Mouse (Mus musculus): ENCODE results near the gene Creb3l4. TPM values are rescaled to one million over a fixed set of nuclear protein-coding genes. Genes with fewer than 3 reads are reported as not detected.
A peak's percentile ranks its signal among the peaks of the same experiment; 100 is the strongest.
"Not testable (repeated sequence)": the region's sequence is repeated elsewhere in the genome, so short reads cannot be mapped to it uniquely, and the experiment has no call there.

The Creb3l4 gene
- not detected for total RNA-seq (2021)
- long read RNA-seq, experiment 1, result 0 reads
- long read RNA-seq, experiment 2, result 0 reads

DNA sequence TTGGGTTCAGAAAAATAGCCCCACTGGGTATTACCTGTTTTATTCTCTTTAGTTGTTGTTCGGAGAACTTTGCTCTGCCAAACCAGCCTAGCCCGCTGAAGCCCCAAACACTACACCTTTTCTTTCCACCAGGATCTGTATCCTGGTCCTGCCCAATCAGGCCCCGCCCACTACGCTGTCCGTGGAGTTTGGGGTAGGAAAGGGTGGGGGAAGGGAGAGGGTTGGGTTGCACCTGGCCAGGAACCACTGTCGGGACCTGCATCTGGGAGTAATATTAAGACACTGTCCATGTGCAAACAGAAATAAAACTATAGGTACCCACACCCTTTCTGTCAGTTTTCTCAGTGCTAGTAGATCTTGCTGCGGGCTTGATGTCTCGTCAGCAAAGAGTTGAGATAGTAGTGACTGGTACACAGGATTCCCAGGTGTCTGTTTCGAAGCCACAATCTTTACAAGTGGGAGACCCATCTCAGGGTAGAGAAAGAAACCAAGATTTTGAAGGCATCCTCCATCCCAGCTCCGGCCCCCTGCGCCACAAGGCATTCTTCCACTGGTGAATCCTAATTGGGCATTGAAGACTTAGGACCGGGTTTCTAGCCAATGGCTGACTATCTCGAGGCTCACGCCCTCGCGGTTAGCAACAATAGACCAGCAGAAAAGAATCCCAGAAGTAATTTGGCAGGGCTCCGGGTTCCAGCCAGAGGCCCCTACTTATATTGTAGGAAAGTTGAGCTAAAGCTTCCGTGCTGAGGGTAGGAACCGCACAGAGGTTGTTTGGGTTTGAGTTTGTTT lies at the start of gene Creb3l4:
Gene Creb3l4, minus strand, starts transcription at position 529 of the 792 bp plus-strand sequence.
- intact Hi-C loops (cut with DNase I), result no loop called here
- DNase-seq, result peak; percentile 49 to 59

- intact Hi-C loops (cut with DNase I), result loop anchor here (5.0 to 10.0 kb wide), 2 partner anchors 80 to 172 kb away; partner anchors contain the start of gene Npr1
- peak; percentile 97 to 98 for DNase-seq
Measured at GRCm38 (mm10) chr3:90292345-90293275, 49.3 kb upstream of the Creb3l4 start, which contains the start of gene Gatad2b. TSS of gene Gatad2b (plus strand) at chr3:90293178.

DNA sequence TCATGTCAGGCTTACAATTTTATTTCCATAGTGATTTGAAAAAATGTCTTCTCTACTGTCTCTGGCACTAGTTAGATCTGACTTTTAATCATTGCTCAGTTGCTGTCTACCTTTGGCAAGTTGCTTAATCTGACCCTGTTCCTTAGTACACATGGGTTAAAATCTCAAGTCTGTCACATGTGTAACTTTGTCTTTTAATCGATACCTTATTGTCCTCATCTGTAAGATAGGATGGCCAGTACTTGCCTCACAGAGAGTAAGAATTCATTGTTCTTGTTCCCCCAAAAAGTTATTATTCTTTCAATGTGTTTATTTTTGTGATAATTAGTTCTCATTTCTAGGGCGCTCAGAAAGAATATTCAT lies 48.7 kb upstream of the Creb3l4 start:
- no peak for DNase-seq
- intact Hi-C loops (cut with DNase I), result loop anchor here (5.0 to 10.0 kb wide), 2 partner anchors 80 to 173 kb away; partner anchors contain the start of gene Npr1

DNA sequence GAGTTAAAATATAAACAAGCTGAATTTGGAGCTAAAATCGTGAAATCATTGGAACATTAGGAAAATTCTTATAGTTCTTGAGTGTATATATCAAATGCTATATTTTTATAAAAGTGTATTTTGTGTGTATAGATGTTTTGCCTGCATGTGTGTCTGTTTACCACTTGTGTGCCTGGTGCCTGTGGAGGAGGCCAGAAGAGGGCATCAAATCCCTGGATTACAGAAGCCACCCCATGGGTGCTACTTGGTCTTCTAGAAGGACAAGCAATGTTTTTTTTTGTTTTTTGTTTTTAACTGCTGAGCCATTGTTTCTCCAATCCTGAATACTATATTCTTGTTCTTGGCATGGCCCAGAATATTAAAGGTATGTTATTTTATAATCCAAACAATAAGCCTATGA lies 47.3 kb upstream of the Creb3l4 start:
- no peak for DNase-seq
- intact Hi-C loops (cut with DNase I), result loop anchor here (5.0 to 10.0 kb wide), 2 partner anchors 82 to 174 kb away; partner anchors contain the start of gene Npr1

GRCm38 (mm10) chr3:90289403-90289802 lies 46.1 kb upstream of the Creb3l4 start:
- DNase-seq; intact Hi-C loops (cut with DNase I): not testable (repeated sequence)

DNA sequence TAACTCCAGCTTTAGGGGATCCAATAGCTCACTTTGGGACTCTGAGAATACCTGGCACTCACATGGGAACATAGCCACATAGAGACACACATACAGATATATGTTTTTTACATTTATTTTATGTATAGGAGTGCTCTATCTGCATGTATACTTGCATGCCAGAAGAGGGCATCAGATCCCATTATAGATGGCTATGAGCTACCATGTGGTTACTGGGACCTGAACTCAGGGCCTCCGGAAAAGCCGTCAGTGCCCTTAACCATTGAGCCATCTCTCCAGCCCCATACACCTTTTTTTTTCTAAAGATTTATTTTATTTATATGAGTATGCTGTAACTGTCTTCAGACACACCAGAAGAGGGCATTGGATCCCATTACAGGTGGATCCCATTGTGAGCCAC lies 40.8 kb upstream of the Creb3l4 start:
- intact Hi-C loops (cut with DNase I), result no loop called here
- no peak for DNase-seq

GRCm38 (mm10) chr3:90280708-90281107 lies 37.4 kb upstream of the Creb3l4 start:
- DNase-seq, result no peak
- intact Hi-C loops (cut with DNase I), result no loop called here

DNA sequence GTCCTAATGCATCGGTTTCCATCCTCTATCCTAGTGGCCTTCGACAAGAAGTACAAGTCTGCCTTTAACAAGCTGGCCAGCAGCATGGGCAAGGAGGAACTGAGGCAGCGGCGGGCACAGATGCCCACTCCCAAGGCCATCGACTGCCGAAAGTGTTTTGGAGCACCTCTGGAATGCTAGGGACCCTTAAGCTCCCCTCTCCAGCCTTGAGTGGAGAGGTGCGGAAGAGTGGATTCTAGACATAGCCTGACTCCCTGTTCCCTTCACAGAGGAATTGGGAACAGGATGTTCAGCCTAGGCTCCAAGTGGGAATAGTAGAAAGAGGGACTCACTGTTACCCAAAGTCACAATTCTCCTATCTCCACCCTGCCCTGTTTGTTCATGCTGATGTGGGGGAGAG lies 36.4 kb upstream of the Creb3l4 start:
- no peak for DNase-seq
- intact Hi-C loops (cut with DNase I), result no loop called here

- intact Hi-C loops (cut with DNase I), result no loop called here
- no peak for DNase-seq
Measured at GRCm38 (mm10) chr3:90279216-90279615, 35.9 kb upstream of the Creb3l4 start.

DNA sequence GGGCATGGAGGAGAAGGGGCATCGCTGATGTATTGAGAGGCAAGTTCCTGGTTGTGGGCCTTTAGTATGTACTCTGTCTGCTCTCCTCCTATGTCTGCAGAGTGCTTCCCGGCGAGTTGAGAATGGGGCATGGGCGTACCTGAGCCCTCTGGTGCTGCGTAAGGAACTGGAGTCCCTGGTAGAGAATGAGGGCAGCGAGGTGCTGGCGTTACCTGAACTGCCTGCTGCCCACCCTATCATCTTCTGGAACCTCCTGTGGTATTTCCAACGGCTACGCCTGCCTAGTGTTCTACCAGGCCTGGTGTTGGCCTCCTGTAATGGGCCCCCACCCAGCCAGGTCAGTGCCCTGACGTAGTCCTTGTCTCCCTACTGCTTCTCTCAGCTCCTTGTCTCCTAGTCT lies 34.9 kb upstream of the Creb3l4 start:
- no peak for DNase-seq
- intact Hi-C loops (cut with DNase I), result no loop called here

GRCm38 (mm10) chr3:90277793-90278192 lies 34.5 kb upstream of the Creb3l4 start:
- no peak for DNase-seq
- intact Hi-C loops (cut with DNase I), result no loop called here

DNA sequence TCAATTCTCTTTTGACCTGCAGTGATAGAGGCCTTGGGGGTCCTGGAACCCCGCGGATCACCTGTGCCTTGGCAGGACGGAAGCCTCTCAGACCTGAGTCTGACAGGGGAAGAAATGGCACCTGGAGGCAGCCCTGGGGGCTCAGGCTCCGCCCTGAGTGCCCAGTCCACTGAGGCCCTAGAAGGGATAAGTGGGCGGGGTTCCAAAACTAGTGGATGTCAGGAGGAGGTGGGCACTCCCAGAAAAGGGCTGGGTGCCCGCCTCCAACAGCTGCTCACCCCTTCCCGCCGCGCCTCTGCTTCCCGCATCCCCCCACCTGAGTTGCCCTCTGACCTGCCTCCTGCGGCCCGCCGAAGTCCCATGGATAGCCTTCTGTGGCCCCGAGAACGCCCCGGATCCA lies 33.5 kb upstream of the Creb3l4 start:
- DNase-seq, result no peak
- intact Hi-C loops (cut with DNase I), result no loop called here

DNA sequence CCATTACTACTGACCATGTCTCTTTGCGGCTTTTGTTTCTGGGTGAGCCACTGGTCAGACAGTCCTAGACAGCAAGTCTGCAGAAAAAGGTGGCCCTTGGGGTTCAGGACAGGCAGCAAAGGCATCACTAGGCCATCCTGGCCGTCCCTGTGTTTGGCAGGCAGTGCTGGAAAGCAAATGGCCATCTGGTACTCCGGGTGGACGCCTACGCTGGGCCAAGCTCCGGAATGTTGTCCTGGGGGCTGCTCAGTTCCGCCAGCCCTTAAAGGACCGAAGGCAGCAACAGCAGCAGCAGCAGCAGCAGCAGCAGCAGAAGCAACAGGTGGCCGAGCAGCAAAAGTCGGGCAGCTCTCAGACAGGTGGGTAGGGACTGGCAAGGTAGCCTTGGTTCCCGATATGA lies 32.0 kb upstream of the Creb3l4 start:
- DNase-seq, result no peak
- intact Hi-C loops (cut with DNase I), result no loop called here

DNA sequence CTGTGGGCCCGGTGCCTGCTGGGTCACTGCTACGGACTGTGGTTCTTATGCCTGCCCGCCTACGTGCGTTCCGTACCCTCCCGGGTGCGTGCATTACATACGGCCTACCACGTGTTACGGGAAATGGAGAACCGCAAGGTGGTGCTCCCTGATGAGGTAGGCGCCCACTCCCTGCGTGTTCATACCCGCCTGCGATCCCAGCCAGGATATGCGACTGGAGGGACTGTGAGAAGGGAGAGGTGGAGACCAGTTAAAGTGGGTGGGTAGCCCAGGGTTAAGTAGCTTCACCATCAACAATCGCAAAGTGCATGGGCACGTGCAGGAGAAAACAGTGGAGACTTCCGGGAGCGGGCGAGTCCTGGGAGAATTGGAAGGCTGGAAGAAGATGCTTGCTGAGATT lies 30.5 kb upstream of the Creb3l4 start:
- intact Hi-C loops (cut with DNase I), result no loop called here
- no peak for DNase-seq

- intact Hi-C loops (cut with DNase I), result no loop called here
- DNase-seq, result no peak
Measured at GRCm38 (mm10) chr3:90272170-90272569, 28.9 kb upstream of the Creb3l4 start.

DNA sequence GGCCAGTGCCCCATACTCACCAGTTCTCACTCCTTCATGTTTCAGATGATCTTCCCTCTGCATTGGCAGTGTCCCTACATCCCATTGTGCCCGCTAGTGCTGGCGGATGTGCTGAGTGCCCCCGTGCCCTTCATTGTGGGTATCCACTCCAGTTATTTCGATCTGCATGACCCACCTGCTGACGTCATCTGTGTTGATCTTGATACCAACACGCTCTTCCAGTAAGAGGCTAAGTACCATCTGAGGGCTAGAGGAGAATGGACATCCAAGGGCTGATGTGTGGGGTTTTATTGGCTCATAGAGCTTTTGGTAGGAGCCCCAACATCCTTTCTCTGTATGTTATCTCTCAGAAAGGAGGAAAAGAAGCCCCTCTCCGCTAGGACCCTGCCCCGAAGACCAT lies 27.5 kb upstream of the Creb3l4 start:
- no peak for DNase-seq
- intact Hi-C loops (cut with DNase I), result no loop called here

- no peak for DNase-seq
- intact Hi-C loops (cut with DNase I), result no loop called here
Measured at GRCm38 (mm10) chr3:90268971-90269370, 25.7 kb upstream of the Creb3l4 start.

DNA sequence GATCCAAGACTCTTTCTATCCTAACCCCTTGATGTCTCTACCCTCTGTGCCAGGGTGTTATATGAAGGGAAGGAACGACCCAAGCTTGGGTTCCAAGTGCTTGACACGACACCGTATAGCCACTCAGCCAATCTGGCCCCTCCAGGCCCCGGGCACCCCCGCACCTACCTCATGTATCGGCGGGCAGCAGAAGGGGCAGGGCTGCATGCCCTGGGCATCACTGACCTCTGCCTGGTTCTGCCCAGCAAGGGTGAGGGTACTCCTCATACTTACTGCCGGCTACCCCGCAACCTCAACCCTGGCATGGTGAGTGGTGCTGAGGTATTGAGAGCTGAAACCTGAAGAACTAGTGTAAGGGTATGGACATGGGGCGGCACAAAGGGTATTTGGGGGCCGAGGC lies 24.9 kb upstream of the Creb3l4 start:
- intact Hi-C loops (cut with DNase I), result no loop called here
- DNase-seq, result no peak

DNA sequence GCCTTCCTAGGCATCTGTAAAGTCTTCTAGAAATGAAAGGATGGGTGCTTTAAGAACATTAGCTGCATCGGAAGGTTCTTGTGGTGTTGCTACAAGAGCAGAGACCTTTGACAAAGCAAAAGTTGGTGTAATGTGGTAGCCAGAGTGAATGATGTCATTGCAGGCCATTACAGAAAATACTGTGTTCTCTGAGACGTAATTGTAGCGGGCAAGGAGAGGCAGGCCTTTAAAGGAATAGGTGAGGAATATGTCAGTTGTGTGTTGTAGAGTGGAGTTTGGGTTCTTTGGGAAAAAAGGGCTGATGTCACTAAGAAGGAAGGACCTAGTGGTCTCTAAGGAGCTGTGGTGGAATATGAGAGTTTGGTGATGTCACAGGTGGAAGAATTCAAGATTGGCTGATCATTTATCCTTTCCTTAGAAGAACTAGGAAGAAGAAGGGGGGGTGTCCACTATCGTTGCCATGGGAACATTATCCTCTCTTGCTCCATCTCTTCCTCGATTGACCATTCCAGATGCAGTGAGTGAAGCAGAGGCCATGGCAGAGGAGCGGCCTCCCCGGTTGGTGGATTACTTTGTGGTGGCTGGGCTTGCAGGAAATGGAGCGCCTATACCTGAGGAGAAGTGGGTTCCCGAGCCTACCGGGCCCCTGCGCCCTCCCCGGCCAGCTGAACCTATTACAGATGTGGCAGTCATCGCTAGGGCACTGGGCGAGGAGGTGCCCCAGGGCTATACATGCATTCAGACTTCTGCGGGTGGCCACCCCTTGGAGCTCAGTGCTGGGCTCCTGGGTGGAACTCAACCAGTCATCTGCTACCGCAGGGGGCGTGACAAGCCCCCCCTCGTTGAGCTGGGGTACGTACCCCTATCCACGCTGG lies 23.8 kb upstream of the Creb3l4 start:
- intact Hi-C loops (cut with DNase I), result no loop called here
- DNase-seq, result no peak

Measured in heart, postnatal 14 days (tissue).